Mouse (Mus musculus): ENCODE data around the gene Bhlhe40.
A peak's percentile ranks its signal among the peaks of the same experiment; 100 is the strongest.

Bhlhe40 gene

DNA sequence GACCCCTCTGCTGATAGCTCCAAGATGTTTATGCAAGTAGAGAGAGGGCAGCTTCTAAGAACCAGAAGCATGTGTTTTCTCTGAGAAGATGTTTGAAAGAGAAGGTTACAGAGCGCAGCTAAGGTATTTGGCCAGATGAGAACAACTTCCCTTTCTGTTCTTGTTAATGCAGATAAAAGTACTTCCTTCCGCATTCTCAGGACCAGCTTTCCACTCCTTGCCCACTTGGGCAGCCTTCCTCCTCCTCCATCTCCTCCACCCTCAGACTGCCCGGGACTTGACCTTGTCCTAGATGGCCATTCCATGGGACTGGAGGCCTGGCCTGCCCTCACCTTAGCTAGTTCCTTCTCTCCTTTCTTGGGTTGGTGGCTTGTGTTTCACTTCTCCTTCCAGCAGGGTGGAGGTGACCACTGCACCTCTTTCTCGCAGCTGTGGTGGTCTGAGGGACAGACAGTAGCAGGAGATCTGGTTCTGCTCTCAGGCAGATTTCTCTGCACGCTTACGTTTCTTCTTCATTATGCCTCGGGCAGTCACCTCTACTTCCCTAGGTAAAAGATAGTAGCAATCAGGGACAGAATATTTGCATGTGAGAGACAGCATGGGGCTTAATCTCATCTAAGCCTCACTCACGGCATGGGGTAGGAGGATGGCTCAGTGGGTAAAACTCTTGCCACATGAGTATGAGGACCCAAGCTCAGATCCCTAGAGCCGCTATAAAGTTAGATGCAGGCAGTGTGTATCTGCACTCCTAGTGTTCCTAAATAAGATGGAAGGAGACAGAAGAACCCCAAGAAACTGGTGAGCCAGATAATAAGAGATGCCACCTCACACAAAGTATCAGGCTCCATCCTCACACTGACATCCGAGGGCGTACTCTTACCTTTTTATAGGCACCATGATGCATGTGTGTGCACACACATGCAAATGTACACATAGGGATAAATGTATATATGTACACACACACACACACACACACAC lies 35.7 kb downstream of the Bhlhe40 start:
- DNase-seq: no peak

DNA sequence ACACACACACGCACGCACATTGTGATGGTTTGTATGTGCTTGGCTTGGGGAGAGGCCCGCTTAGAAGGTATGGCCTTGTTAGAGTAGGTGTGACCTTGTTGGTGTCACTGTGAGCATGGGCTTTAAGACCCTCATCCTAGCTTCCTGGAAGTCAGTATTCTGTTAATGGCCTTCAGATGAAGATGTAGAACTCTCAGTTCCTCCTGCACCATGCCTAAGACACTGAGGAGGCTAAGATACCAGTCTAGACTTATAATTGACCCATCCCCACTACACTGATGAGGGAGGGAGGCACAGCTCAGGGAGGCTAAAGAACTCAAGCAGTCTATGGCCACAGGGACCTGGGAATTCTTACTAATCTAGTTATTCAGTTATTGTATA lies 36.4 kb downstream of the Bhlhe40 start:
- DNase-seq: no peak

DNA sequence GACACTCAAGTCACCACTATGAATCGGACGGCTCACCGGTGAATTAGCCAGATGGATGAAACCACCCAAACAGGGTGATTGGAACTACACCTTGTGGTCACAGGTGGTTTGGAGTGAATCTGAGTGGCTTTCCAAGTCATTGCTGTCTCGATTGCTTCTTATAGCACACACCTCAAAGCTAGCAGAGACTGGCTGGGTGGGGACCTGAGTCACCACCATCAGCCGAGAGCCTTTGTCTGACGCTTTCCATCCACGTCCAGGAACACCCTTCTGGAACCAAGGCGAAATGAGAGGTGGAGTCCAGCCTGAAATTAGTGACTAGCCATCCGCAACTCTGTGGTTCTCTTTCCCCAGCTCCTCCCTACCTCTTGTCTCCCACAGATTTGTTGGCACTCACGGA lies 36.9 kb downstream of the Bhlhe40 start:
- DNase-seq: no peak

DNA sequence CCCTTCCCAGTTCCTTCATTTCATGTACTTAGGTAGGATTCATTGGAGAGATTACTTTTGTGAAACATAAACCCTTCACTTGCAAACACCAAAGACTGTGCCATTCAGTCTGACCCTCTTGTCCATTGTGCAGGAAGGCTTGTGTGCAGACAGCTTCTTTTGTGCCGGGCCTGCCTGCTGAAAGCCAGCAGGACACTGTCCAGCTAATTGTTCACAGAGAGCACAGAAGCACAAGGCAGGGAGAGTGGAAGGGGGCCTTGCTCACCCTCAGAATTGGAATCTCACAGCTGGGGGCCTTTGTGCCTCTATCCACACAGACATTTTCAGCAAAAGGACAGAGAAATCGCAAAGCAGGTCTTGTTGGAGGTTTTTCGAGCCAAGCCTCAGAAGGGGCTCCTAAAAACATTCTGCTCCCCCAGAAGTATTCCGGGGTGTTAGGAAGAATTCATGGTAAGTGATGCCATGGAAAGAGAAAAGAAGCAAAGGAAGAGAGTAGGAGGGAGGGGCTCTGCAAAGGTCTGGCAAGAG lies 38.0 kb downstream of the Bhlhe40 start:
- no peak for DNase-seq

DNA sequence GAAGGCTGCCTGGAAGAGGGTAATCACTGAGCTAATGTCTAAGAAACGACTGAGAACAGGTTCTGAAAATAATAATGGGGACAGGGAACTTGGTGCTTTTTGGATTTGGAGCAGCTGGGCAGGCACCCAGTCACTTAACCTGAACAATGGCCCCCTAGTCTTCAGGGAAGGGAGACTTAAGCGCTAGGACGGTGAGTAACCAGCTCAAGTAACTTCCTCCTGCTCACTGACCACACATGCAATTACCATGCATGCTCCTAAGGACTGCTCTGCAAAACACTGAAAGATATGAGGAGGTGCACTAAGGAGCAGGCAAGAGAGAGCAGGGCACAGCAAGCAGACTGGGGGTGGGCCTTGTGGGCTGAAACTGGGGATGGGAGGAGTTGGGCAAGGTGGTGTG lies 39.2 kb downstream of the Bhlhe40 start:
- DNase-seq: no peak

DNA sequence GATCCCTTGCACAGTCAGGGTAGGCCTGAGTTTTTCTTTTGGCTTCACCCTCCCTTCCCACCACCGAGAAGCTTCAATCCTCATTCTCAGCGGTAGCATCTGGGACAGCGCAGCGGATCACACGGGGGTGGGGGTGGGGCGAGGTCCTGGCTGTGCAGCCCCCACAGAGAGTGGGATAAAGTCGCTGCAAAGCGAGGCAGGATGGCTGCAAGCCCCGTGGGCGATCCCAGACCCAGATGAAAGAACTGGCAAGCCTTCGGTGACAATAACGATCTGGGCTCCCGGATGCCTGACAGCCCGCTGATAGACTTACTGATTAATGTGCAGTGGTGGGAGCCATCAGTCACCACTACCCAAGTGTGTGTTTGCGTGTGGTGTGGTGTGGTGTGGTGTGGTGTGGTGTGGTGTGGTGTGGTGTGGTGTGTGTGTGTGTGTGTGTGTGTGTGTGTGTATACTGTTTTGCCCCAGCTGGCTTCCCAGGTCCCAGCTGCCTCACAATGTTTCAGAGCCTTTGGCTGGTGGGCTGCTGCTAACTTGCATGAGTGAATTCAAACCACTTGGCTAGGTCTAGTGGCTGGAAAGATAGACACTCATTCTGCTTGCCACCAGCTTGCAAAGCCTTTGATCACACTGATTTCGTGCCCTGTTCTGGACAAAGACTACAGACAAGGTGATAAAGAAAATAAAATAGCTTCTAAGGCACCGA lies 40.4 kb downstream of the Bhlhe40 start:
- no peak for DNase-seq

DNA sequence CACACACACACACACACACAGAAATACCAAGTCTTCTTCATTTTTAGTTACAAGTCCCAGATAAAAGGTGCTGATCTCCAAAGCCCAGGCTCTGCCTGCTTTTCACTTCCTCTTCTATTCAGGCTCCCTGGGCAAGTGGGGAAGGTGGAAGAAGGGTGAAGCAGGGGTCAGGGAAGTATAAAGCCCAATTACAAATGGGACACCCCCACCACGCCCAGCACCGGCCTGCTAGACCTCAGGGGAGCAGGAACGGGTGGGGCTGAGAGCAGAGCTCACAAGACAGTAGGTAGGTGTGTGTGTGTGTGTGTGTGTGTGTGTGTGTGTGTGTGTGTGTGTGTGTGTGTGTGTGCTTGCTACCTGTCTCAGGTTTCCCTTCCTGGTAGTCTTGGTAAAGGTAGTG lies 42.2 kb downstream of the Bhlhe40 start:
- no peak for DNase-seq

DNA sequence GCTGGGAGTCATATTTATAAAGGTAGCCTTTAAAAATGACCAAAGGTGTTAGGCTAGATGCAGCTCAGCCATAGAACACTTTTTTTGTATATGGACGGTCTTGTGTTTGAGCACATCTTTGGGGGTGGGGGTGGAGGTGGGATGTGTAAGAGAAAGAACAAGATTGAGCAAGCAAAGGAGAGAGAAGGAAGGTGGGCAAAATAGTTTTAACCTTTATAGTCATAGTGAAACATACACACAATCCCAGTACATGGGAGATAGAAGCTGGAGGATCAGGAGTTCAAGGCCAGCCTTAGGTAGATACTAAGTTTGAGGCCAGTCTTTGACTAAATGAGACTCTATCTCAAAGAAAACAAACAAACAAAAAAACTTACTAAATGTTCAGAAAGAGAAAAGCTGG lies 42.7 kb downstream of the Bhlhe40 start:
- no peak for DNase-seq

DNA sequence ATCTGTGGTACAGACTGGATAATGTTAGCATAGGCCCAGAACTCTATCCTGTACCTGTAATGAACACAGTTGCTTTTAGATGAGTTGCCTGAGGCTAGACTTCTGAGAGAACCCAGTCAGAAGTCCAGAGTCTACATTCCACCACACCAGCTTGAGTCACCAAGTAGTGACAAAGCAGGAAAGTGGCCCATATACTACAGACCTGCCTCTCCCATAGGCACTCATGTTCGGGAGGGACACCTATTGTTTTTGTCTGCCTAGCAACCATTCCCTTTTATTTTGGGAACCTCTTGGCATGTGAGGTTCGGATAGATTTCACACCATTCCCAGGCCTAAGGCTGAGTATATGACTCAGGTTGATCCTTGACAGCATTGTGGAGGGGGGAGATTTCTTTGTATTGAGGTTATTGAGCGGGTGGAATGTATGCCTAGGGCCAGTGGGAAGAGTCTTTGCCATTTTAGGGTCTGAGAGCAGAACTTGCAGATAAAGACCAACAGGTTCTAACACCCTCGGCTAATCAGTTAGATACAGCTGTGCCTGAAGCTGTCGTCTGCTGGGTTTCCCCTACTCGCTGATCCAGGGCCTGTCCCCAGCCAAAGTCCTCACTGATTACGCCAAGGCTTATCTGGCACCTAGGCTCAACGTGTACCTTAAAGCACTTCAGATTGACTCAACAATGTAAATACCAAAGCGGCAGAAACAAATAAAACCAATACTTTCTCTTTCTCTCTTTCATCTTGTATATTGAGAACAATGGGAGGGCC lies 44.1 kb downstream of the Bhlhe40 start:
- DNase-seq: no peak

DNA sequence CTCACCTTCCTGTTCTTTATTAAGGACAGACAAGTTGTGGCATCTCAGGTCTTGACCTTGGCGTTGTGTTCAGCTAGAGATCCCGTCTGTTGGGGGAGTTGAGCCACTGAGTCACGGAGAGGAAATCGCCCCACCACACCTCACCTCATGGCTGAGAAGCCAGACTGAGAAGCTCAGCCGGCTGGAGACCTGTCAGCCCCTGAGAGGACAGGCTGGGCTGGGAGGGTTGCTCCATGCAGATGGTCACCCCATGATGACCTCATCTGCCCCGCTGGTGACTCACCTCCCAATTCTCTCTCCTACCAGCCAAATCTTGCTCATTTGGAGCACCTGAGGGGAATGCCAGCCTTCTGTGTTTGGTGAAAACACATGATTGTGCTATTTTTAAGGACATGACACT lies 45.5 kb downstream of the Bhlhe40 start:
- DNase-seq: no peak

DNA sequence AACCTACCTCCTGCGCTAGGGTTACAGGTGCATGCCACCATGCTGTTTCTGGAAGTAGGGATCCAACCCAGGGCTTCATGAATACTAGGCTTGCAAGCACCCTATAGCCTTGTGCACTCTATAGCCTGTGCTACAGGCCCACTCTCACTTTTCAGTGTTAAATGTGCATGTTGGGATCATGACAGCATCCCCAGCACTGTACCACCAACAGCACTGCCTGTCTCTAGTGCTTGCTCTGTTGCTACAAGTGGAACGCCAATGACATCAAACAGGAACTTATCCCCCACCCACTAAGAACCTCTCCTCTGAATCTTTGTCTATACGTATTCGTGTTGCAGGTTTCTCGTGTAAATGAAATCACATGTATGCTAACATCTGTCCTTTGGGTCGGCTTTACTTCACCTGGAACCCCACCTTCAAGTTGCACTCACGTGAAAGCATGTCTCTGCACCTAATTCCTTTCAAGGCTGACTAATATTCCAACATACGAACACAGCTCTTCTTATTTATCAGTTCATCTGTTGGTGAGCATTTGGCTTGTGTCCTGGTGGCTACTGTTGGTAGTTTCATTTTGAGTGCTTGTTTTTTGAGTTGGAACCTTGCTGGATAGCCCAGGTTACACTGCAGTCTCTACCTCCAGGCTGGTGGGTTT lies 46.7 kb downstream of the Bhlhe40 start:
- no peak for DNase-seq

DNA sequence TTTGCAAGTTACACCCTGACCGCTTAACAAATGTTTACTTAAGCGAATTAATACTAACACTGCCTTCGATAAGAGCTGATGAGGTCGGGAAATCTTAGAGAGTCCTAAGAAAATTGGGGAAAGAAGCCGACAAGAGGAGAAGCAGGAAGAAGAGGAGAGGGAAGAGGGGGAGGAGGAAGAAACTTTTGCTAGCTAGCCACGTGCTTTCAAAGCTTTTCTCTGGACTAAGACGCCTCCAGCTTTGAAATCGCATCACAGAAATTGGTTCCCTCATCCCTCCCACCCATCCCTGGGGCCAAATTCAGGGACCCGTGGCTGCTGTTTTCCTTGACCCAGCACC lies 48.7 kb downstream of the Bhlhe40 start:
- no peak for DNase-seq

DNA sequence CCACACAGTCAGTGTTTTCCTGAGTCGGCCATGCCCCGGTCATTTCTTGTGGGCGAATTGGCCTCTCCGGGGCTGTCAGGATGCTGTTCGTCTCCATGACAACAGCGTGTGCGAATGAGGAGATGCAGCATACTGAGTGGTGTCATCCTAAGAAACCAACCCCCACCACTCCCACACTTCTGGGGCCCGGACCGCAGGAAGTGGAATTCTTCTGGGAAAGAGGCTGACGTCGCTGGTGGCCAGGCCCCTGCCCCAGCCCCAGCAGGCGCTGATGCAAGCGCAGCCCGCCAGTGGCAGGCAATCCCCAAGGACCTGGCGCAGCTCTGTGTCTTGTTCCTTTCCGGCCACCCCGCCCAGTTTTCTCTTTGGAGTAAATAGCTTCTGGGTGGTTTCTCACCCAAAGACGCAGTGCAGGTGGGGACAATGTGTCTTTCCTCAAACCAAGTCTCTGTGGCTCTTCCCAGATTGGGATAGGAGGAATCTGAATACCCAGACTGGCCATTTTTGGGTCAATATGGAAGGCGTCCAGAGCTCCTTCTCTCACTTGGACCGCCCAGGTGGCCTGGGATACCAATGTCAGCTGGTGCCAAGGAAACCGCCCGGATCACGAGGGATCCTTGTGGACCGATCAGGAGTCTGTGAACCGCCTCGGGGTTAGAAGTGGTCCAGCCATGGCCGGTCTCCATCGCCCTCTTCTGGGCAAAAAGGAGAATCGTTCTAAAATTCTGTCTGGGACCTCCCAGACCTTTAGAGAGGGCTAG lies 49.2 kb downstream of the Bhlhe40 start:
- peak; percentile 90 to 92 for DNase-seq

DNA sequence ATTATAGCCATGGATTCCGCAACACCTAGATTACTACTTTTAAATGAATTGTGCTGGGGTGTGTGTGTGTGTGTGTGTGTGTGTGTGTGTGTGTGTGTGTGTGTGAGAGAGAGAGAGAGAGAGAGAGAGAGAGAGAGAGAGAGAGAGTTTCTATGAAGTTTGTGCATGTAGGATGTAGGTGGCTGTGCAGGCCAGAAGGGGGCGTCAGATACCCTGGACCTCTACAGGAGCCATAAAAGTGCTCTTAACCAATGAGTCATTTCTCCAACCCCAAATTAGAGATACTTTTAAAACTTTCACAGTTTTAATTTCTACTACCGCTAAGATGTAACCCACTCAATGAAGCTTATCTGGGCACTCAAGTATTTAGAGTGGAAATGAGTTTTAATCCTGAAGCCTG lies 50.2 kb downstream of the Bhlhe40 start:
- no peak for DNase-seq

DNA sequence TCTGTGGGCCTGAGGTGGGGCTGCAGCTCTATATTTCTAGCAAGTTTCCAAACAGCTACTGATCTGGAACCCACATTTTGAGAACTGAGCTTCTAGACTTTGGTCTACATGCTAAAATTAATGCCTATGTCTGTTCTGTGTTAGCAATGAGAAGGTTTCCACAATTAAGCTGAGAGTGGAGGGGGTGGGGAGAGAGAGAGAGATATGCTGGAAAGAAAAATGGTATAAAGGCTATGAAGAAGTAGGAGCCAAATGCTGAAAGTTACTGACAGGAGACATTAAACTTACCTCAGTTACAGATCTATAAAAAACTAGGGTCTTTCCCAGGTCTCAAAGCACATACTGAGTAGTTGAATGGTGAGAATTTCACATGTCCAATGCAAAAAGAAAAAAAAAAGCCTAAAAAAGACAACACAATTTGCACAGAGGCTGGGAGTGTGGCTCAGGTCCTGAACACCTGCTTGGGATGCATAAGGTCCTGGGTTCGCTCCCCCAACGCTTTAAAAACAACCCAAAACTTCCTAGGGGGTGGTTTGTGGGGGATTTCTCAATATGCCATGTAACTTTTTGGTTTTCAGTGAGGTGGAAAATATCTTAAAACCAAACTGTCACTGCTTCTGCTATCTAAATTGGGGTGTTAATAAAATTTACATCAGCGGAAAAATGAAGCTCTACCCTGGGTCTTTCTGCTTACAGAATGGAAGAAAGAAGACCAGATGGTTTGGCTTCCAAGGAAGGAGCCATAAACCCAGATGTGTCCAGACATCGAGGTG lies 50.9 kb downstream of the Bhlhe40 start:
- no peak for DNase-seq

DNA sequence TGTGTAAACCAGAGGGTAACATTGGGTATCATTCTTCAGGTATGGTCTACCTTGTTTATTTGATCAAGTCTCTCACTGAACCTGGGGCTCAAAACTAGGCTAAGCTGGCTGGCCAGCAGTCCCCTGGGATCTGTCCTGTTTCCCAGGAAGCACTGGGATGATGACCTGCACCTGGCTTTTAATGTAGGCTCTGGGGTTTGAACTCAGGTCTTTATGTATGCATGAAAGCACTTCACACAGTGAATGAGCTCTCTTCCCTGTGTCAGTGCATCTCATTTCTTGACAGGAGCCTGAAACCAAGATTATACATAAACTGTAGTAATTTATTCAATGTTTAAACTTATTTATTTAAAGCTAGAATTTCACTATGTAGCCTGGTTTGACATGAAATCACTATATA lies 51.7 kb downstream of the Bhlhe40 start:
- DNase-seq: no peak

DNA sequence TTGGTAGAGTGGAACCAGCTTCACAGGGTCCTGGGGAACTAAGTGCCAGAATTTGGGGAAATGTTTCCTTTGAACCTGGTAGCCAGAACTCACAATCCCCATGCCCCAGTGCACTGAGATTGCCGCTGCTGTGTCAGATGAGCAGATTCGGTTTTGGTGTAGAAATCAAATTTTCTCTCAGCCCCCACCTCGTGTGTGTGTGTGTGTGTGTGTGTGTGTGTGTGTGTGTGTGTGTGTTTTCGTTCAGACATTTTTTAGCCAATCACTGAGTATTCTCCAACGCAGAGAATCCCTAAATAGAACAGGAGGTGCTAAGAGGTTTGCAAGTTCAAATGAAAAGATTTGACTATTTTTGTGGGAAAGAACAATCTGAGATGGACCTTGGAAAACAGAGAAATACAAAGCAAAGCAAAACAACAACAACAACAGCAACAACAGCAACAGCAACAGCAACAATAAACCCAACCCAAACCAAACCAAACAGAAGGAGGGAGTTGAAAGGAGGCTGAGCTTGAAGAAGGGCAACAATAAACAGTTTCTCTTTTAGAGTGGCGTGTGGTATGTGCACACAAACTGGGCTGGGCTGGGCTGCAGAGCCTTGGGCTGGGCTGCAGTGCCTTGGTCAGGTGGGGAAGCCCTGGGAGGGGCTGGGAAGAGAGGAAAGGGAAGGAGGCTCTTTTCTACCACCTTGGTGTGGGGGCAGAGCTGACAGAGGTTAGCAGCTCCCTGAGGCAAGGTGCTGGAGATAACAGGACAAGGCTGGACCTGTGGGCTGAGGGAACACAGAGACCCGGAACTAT lies 52.9 kb downstream of the Bhlhe40 start:
- no peak for DNase-seq

All from kidney, adult 8-10 months (tissue).